Mouse (Mus musculus) naive thymus-derived CD4-positive, alpha-beta T cell, adult 2 months (primary cell): ENCODE data around the gene Mageb5.
"Not testable (repeated sequence)": the region's sequence is repeated elsewhere in the genome, so short reads cannot be mapped to it uniquely, and the experiment has no call there.

Experiments
- DNase-seq: peaks from one replicate; pipeline ENCODE4 v3.0.0-alpha.2; 2011; ENCODE audit warnings: low read depth

Mageb5 gene

DNA sequence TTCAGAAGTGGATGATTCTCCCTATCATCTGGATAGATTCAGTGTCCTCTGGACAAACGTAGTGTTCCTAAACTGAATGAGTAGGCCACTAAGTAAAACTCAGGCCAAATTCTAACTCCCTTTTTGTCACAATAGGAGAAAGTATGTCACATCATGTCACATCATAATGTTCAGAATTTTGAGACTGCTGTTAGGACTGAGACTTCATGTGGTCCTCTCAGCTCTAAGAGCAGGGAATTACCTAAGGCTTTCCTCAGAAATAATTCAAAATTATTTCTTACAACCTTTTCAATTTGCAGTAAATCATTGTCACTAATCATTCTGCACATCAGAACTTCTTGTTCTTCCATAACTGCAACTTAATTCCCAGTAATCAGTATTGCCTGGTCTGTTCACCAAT lies at the start of gene Mageb5:
Mageb5 (minus strand) TSS at position 101 of the 400 bp plus-strand sequence.
- not testable (repeated sequence) for DNase-seq

DNA sequence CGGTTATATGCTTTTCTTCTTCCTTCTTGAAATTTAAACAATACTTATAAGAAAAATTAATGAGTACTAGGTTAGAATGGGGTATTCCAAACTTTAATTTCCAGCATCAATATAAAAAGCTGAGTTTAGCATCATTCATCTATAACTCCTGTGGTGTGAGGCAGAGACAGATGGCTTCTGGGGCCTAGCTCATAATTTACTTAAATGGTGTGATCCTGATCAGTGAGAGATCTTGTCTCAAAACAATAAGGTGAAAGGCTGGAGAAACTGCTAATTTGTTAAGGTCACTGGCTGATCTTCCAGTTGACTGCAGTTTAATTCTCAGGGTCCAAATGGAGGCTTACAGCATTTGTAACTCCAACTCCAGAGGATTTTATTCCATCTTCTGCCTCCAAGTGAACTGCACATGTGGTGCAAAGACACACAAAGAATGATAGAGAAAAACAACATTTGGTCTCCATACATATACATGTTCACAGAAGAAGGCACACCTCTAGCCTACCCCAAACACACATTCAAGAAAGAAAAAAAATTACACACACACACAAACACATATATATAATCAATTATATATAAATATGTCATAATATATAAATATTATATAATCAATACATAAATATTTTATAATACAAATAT lies 23.1 kb downstream of the Mageb5 start:
- not testable (repeated sequence) for DNase-seq
